Mouse (Mus musculus) bone marrow macrophage, adult 2 months (primary cell): Measurements from ENCODE around the gene Smpd4.

Experiments used
- CTCF ChIP-seq: IDR thresholded peaks from 2 replicates; pipeline ENCODE4 v1.5.1; 2012; ENCODE audit warnings: low read depth, mild to moderate bottlenecking, low read length, moderate library complexity
- POLR2A ChIP-seq: IDR thresholded peaks from 2 replicates; pipeline ENCODE4 v1.6.1; 2012; ENCODE audit warnings: mild to moderate bottlenecking, low read depth, low read length, borderline replicate concordance

DNA sequence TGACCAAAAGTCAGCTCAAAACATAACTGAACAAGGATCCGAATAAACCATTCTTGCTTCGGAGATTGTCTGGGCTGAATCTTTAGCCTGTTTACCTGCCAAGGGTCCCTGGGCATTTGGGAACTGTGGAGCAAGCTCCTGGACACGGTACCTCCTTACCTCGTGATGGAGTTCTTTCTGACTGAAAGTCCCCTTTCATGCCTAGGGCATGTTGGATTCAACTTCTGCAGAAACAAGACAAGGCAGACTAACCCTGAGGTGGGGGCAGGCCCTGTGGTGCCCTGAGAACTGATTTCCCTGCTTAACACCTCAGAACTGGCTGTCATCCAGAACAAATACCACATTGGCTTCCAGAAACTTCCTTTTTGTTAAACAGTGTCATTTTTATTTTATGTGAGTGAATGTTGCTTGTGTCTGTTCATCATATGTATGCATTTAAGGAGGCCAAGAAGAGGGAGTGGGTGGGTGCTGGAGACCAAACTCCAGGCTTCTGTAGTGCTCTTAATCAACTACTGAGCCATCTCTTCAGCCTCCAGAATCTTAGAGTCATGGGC lies 24.4 kb downstream of the Smpd4 start:
- no peak for TF ChIP-seq POLR2A
- TF ChIP-seq CTCF, result no peak
